Mouse (Mus musculus): Measurements from ENCODE around the gene Pitpna. TPM values are rescaled to one million over a fixed set of nuclear protein-coding genes. Genes with fewer than 3 reads are reported as not detected.

Pitpna gene
- polyA plus RNA-seq, 1 experiment from 2014 or later, result 54.4 TPM

DNA sequence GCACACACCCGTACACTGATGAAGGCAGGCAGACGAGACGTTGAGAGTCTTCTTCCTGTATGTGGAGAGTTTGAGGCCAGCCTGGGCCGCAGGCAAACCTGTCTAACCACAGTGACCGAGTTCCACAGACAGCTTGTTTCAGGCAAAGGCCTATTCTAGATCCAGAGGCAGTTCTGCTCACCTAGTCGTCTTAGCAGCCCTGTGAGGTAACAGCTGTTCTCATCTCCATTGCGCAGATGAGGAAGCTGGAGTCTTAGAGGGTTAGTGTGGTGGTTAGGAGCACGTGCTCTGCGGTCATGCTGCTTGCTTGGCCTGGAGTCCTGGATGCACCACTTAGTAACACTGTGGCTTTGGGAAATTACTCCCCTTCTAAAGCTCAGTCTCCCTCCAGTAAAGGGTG lies 56.8 kb downstream of the Pitpna start:
- peaks cover 19% of the 10 kb centered on the region for H3K36me3 ChIP-seq
- no peaks in the 10 kb centered on the region for H3K27me3 ChIP-seq (replicated peaks)
- ATAC-seq (ENCODE audit: extremely low read depth, insufficient number of reproducible peaks, low FRiP score, low TSS enrichment), result no peak
- WGBS, result 76% methylated on average over 9 of the region's 9 CpGs
- no peak overlapping the region for H3K27ac ChIP-seq (replicated peaks)
- H3K9me3 ChIP-seq, result no peaks in the 10 kb centered on the region
- no peak overlapping the region for H3K4me2 ChIP-seq
- H3K9ac ChIP-seq, result no peak overlapping the region
- H3K4me1 ChIP-seq, result peaks cover 24% of the 10 kb centered on the region
- H3K4me3 ChIP-seq, result no peak overlapping the region

DNA sequence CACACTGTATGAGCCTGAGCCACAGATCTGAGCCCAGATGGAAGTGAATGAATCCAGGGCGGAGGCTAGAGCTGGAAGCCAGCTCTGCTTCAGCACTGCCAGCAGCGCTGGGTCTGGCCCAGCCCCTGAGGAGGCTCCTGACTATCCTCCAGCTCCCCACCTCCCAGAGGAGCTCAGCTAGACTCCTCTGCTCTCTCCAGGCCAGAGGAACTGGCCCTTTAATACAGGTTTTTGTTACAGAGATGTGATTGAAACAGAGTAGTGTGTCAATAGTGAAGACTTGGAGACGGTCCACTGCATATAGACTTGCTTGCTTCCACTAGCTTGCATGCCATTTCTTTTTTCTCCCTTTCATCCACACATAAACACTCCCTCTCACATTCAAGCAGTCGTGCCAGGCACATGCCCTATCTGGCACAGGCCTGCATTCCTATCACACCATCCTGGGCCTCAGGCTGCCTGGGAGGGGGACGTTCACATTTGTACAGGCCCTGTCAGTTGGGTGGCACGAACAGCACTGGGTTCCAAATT lies 59.8 kb downstream of the Pitpna start:
- Histone ChIP-seq H3K4me1 (peaks cover 47% of the 10 kb centered on the region), H3K4me2 (no peak overlapping the region), H3K9me3 (no peaks in the 10 kb centered on the region), H3K36me3 (peaks cover 7% of the 10 kb centered on the region; the same call in 1 of the 2 replicates), H3K9ac (peak overlapping the region; percentile 6), H3K27ac (replicated peaks) (peak overlapping the region; percentile 93), H3K4me3 (no peak overlapping the region), H3K27me3 (replicated peaks) (no peaks in the 10 kb centered on the region)
- no peak for ATAC-seq (ENCODE audit: extremely low read depth, insufficient number of reproducible peaks, low FRiP score, low TSS enrichment)
- WGBS, result 56% methylated on average over 6 of the region's 6 CpGs

DNA sequence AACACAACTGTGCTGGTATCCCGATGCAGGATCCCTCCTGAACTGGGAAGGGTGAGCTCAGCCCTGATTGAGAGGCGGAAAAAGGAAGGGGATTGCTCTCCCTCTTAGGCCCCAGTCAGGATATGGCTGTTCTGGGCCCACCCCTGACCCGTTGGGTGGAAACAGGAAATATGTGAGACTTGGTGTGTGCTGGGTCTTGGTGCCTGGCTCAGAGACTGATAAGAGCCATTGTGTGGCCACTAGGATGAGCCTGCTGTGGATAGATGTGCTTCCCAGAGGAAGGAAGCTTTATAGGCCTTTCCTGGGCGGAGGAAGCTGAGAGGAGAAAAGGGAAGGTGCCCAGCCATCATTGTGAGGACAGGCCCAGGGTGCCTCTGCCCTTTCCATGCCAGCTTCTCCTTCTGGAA lies 61.3 kb downstream of the Pitpna start:
- H3K9ac ChIP-seq, result no peak overlapping the region
- WGBS, result 47% methylated on average over 4 of the region's 4 CpGs
- ATAC-seq (ENCODE audit: extremely low read depth, insufficient number of reproducible peaks, low FRiP score, low TSS enrichment), result no peak

DNA sequence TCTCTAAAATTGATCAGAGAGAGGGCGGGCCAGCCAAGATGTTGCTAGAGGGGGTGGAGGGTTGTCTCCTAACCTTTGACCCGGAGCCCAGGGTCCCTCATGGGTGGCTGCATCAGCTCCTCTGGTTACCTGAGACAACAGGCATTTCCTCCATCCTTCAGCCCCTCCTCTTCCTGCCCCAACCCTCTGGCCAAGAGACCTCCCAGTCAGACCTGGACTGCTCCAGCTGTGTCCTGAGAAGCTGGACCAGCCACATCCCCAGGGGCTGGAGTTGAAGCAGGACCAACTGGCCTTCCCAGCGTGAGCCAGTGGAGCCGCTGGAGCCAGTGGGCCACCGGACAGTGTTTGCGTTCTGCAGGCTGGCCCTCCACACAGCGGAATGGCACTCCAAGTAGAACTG lies 62.4 kb downstream of the Pitpna start, which contains the start of gene Myo1c:
Myo1c (plus strand) TSS at position 194 of the 400 bp plus-strand sequence.
- peak within 1 kb of the TSS; percentile 78 for H3K4me3 ChIP-seq
- peak within 1 kb of the TSS; percentile 93 for H3K9ac ChIP-seq
- peak within 1 kb of the TSS; percentile 88 for H3K4me2 ChIP-seq
- peaks cover 70% of the 10 kb centered on the region for H3K4me1 ChIP-seq
- 60% methylated on average over 7 of the region's 7 CpGs for WGBS
- peaks cover 3% of the 10 kb centered on the region; the same call in 1 of the 2 replicates for H3K36me3 ChIP-seq
- H3K9me3 ChIP-seq, result no peaks in the 10 kb centered on the region
- ATAC-seq (ENCODE audit: extremely low read depth, insufficient number of reproducible peaks, low FRiP score, low TSS enrichment), result no peak
- peak within 1 kb of the TSS; percentile 93 for H3K27ac ChIP-seq (replicated peaks)
- no peaks in the 10 kb centered on the region for H3K27me3 ChIP-seq (replicated peaks)

More for the DNA sequence above, 61.3 kb downstream of the Pitpna start:
- Histone ChIP-seq H3K27ac (replicated peaks) (peak overlapping the region; percentile 93), H3K4me3 (no peak overlapping the region), H3K4me2 (no peak overlapping the region), H3K9me3 (no peaks in the 10 kb centered on the region), H3K27me3 (replicated peaks) (no peaks in the 10 kb centered on the region), H3K36me3 (peaks cover 7% of the 10 kb centered on the region; the same call in 1 of the 2 replicates), H3K4me1 (peaks cover 58% of the 10 kb centered on the region)

DNA sequence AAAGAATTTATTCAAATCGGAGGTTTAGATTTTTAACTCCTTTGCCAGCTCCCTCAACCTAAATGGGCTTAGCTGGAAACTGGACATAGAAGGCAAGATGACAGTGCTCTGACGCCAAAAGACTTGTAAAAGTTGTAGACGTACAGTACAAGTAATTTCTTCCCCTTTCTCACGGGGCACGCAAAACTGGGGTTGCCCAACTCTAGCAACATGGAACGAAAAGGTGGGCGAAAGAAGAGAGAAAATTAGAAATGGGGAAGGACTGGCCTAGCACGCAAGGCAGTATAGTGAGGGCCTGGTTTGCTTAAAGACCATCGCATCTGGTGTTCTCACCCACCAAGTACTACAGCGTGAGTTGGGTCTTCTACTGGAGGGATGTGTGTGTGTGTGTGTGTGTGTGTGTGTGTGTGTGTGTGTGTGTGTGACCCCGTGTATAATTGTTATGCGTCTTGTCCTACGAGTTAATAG lies 63.1 kb downstream of the Pitpna start:
- no peak for ATAC-seq (ENCODE audit: extremely low read depth, insufficient number of reproducible peaks, low FRiP score, low TSS enrichment)
- peaks cover 71% of the 10 kb centered on the region for H3K4me1 ChIP-seq
- H3K27me3 ChIP-seq (replicated peaks), result no peaks in the 10 kb centered on the region
- H3K27ac ChIP-seq (replicated peaks), result peak overlapping the region; percentile 93
- H3K9me3 ChIP-seq, result no peaks in the 10 kb centered on the region
- H3K4me2 ChIP-seq, result peak overlapping the region; percentile 88
- H3K9ac ChIP-seq, result peak overlapping the region; percentile 93
- peak overlapping the region; percentile 78 for H3K4me3 ChIP-seq
- no peaks in the 10 kb centered on the region for H3K36me3 ChIP-seq
- 41% methylated on average over 13 of the region's 13 CpGs for WGBS

DNA sequence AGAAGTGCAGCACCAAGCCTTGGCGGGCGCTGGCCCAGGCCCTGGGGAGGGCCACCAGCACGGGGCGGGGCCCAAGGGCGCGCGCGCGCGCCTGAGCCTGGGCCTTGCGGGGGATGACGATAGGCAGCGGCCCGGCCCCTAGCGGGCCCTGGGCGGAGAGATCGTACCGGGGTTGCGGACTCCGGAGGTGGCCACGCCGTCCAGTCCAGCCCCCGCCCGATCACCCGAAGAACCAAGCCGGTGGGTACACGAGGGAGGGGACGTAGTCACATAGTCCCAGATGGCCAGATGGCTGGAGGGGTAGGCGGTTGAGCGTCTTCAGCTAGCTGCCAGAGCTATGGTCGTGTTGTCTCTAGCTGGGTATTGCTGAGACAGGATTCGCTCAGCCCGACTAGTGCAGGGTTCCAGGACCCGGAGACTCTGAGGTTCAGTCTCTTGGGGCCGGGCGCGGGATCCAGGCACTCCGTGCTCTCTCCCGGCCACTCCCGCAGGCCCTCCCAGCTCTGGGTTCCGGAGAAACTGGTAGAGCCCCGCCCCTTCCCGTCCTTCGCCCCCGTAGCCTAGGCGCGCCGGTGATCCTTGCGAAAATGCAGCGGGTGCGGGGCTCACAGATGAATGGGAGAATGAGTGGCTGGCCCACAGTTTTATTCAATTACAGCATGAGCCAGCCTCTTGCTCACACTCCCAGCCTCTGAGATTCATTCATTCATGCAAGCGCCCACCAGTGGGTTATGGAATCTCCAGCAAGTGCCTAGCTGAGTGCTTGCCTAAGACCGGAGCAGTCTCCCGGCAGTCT lies 63.7 kb downstream of the Pitpna start:
- peak overlapping the region; percentile 93 for H3K27ac ChIP-seq (replicated peaks)
- H3K4me3 ChIP-seq, result peak overlapping the region; percentile 78
- under 1% methylated on average over 52 of the region's 54 CpGs for WGBS
- peak overlapping the region; percentile 88 for H3K4me2 ChIP-seq
- no peaks in the 10 kb centered on the region for H3K9me3 ChIP-seq
- H3K36me3 ChIP-seq, result no peaks in the 10 kb centered on the region
- no peak for ATAC-seq (ENCODE audit: extremely low read depth, insufficient number of reproducible peaks, low FRiP score, low TSS enrichment)
- peak overlapping the region; percentile 93 for H3K9ac ChIP-seq
- H3K4me1 ChIP-seq, result peaks cover 76% of the 10 kb centered on the region
- H3K27me3 ChIP-seq (replicated peaks), result no peaks in the 10 kb centered on the region

DNA sequence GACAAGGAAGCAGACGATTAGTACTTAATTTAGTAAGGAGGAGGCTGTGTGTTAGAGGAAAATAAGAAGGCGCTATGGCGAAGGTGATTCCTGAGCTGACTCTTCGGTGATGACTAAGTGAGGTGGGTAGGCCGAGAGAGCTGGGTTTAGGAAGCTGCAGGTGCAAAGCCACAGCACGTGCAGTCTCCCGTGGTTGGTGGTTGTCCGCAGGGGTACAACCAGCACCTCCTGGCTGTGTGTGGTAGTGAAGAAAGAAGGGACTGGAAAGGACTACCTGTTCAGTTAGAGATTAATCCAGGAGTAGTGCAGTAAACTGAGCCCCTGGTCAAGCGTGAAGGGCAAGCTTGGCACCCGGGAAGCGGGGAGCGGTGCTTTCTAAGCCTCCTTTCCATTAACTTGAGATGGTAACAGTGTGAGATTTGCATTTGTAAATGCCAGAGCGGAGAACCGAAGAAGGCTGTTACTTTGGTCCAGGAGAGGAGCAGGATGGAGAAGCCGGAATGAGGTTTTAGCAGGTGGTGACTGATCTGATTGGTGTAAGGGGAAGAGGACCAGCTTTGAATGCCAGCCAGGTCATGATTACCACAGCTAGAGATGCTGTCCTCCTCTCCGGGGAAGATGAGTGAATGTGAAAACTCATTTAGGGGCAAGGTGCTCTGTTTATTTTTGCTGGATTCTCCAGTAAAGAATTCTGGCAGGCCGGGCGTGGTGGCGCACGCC lies 64.5 kb downstream of the Pitpna start:
- Histone ChIP-seq H3K27me3 (replicated peaks) (no peaks in the 10 kb centered on the region), H3K9ac (peak overlapping the region; percentile 93), H3K4me2 (peak overlapping the region; percentile 88), H3K36me3 (peaks cover 2% of the 10 kb centered on the region), H3K9me3 (no peaks in the 10 kb centered on the region), H3K4me1 (peaks cover 81% of the 10 kb centered on the region), H3K27ac (replicated peaks) (peak overlapping the region; percentile 93), H3K4me3 (peak overlapping the region; percentile 78)
- ATAC-seq (ENCODE audit: extremely low read depth, insufficient number of reproducible peaks, low FRiP score, low TSS enrichment), result no peak
- WGBS, result 24% methylated on average over 20 of the region's 20 CpGs

DNA sequence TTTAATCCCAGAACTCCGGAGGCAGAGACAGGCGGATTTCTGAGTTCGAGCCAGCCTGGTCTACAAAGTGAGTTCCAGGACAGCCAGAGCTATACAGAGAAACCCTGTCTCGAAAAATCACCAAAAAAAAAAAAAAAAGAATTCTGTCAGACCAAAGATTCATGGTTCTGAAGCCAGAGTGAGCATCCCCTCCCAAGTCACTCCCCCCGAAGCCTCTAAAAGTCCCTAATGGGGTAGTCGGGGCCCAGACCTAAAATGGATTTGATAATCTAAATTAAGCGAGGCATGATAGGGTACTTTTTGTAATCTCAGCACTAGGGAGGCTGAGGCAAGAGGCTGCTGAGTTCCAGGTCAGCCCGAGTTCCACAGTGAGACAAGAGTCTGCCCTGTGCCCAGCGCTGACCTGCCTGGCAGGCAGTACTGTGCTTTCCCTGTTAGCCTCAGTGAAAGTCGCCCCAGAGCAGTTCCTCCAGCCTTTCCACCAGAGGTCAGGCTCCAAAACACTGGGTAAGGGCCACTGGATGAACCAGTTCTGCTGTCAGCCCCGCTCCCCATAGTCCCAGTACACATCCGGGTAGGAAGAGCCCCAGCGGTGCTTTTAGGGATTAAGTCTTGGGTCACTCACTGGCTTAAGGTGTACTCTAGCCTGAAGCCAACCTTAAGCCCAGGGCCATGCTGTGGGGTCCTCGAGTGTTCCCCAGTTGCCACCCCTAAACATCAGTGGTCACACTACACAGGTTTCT lies 65.2 kb downstream of the Pitpna start:
- no peak for ATAC-seq (ENCODE audit: extremely low read depth, insufficient number of reproducible peaks, low FRiP score, low TSS enrichment)
- 27% methylated on average over 14 of the region's 14 CpGs for WGBS
- H3K4me1 ChIP-seq, result peaks cover 76% of the 10 kb centered on the region

DNA sequence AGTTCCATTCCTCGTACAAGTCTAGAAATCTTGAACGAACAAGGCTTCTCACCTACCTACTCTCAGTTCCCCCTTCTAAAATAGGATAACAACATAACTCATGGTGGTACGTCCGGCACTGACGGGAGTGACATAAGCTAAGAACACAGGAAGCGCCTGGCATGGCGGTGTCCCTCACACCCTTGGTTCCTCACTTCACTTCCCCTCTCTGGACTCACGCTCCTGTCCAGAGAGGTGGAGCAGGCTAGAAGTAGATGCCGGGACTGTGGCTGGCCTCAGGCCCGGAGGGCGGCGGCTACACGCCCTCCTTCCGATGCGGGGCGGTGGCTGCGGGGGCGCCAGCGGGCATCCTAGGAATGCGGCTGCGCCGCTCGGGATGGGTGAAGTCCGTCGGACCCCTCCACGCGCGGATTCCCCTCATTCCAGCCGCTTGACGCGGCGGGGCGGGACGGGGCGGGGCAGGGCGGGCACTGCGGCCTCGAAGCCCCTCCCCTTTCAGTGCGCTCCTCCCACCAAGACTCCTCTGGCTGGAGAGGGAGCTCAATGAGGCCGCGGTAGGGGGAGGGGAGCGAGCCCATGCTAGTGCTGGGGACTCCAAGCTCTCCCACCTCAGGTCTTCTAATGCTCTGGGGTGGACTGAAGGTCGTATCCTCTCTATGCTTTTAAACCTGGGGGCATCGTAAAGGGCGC lies 66.0 kb downstream of the Pitpna start:
- peak; percentile 71 for ATAC-seq (ENCODE audit: extremely low read depth, insufficient number of reproducible peaks, low FRiP score, low TSS enrichment)

More for the DNA sequence above, 65.2 kb downstream of the Pitpna start:
- no peaks in the 10 kb centered on the region for H3K27me3 ChIP-seq (replicated peaks)
- peaks cover 9% of the 10 kb centered on the region for H3K36me3 ChIP-seq
- H3K9me3 ChIP-seq, result no peaks in the 10 kb centered on the region
- H3K27ac ChIP-seq (replicated peaks), result peak overlapping the region; percentile 95
- peak overlapping the region; percentile 78 for H3K4me3 ChIP-seq
- H3K9ac ChIP-seq, result peak overlapping the region; percentile 94
- peak overlapping the region; percentile 88 for H3K4me2 ChIP-seq

More for the DNA sequence above, 66.0 kb downstream of the Pitpna start:
- Histone ChIP-seq H3K4me1 (peaks cover 71% of the 10 kb centered on the region), H3K4me2 (peak overlapping the region; percentile 88), H3K36me3 (peaks cover 17% of the 10 kb centered on the region), H3K27me3 (replicated peaks) (no peaks in the 10 kb centered on the region), H3K9ac (peak overlapping the region; percentile 94), H3K4me3 (peak overlapping the region; percentile 78), H3K27ac (replicated peaks) (peak overlapping the region; percentile 95), H3K9me3 (no peaks in the 10 kb centered on the region)
- WGBS, result 1% methylated on average over 45 of the region's 45 CpGs
